Mouse (Mus musculus) embryonic facial prominence, embryonic 13.5 days (tissue): ENCODE results near the gene Il5ra. TPM values are rescaled to one million over a fixed set of nuclear protein-coding genes. Genes with fewer than 3 reads are reported as not detected.

Source experiments
- polyA plus RNA-seq: library from polyadenylated mRNA; unstranded; fragments of >200 nt; fragmentation: Nextera tagmentation; extraction: Ambion mirVana; gene quantifications from 2 replicates; pipeline ENCODE4 v1.2.1, GENCODE M21; 2015

The Il5ra gene
- polyA plus RNA-seq, 1 experiment from 2014 or later: not detected

Other genes starting within 250 kb of the Il5ra start
- 64.4 and 64.5 TPM in 2 replicates for gene Trnt1, start 20.1 kb upstream of the Il5ra start, polyA plus RNA-seq
- gene Crbn, start 51.0 kb upstream of the Il5ra start, polyA plus RNA-seq: 44.9 and 53.5 TPM in 2 replicates